In the genomic region with DNA sequence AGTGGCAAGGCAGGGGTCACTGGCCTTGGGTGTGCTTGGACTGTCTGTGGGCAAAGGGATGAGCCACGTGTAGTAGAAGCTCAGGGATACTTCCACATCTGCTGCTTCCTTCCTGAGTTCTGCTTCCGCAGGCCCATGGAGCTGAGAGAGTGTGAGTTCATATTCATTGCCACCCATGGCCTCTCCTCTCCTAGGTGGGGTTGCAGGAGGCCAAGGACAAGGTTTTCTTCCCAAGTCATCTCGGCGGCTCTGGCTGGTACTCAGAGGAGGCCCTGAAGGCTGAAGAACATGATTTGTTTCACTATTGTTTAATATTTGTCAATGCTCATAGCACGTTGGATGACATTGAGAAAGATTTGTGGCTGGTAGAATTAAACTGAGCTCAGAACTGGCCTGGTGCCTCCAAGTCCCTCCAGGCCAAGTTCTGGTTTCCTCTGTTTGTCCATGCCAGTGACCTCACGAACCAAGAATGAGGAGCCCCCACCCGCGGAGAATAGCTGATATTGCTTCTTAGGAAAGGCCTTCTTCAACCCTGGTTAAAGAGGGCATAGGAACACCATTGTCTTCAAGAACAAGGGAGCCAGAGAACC, we compare ENCODE assay signal across 12 mouse cellular contexts.
A peak's percentile ranks its signal among the peaks of the same experiment; 100 is the strongest.
DNase-seq lines count a peak whose midpoint lies in the region; ATAC-seq and TF ChIP-seq lines count a peak whose summit lies in the region.
"Had no signal": no experiment of that assay in that cellular context is flagged by ENCODE, and none has a peak within 500 bp of the region (broad histone marks: within the 10 kb centered on the region; RNA-seq: fewer than 3 reads in every experiment).

No protein-coding gene starts in this region.

- TF ChIP-seq CTCF in lung, postnatal 0 days (IDR thresholded peaks at IDR 0.05) = no peak
- TF ChIP-seq CTCF in cerebellum, adult 2 months (IDR thresholded peaks at IDR 0.05; ENCODE audit: borderline replicate concordance, insufficient read depth, low read depth, low read length) = no peak

- no peak overlapping the region for H3K9ac ChIP-seq in heart, embryonic 12.5 days
- no peak overlapping the region for H3K9ac ChIP-seq in lung, postnatal 0 days (replicated peaks; ENCODE audit: low read depth)
- H3K9ac ChIP-seq in liver, embryonic 11.5 days (ENCODE audit: low read depth, low read length) = no peak overlapping the region
- H3K9ac ChIP-seq: hindbrain, embryonic 15.5 days; liver, embryonic 14.5 days had no signal

- H3K4me2 ChIP-seq in heart, embryonic 12.5 days = no peak overlapping the region
- H3K4me2 ChIP-seq in lung, postnatal 0 days (replicated peaks; ENCODE audit: low read depth, low read length) = no peak overlapping the region
- H3K4me2 ChIP-seq in liver, embryonic 11.5 days = no peak overlapping the region
- H3K4me2 ChIP-seq: hindbrain, embryonic 15.5 days had no signal

- no peak for TF ChIP-seq EP300 in lung, postnatal 0 days (IDR thresholded peaks at IDR 0.05)

- no peak overlapping the region for H3K27ac ChIP-seq in heart, embryonic 12.5 days (ENCODE audit: poor library complexity, severe bottlenecking)
- no peak overlapping the region for H3K27ac ChIP-seq in lung, postnatal 0 days (ENCODE audit: low read length)
- H3K27ac ChIP-seq in cerebellum, adult 2 months (ENCODE audit: insufficient read depth, low read length) = no peak overlapping the region
- H3K27ac ChIP-seq in liver, embryonic 11.5 days (ENCODE audit: low read depth, low read length) = no peak overlapping the region
- H3K27ac ChIP-seq: hindbrain, embryonic 15.5 days; liver, embryonic 14.5 days had no signal

- WGBS in heart, embryonic 12.5 days = 72% methylated on average over 8 of the region's 8 CpGs
- 56% methylated on average over 8 of the region's 8 CpGs for WGBS in lung, postnatal 0 days
- WGBS in cerebellum, adult 2 months = 81% methylated on average over 8 of the region's 8 CpGs
- WGBS in liver, embryonic 11.5 days = 75% methylated on average over 8 of the region's 8 CpGs

- H3K4me1 ChIP-seq in heart, embryonic 12.5 days (replicated peaks) = no peaks in the 10 kb centered on the region
- no peaks in the 10 kb centered on the region for H3K4me1 ChIP-seq in lung, postnatal 0 days (ENCODE audit: insufficient read depth, low read depth, low read length)
- no peaks in the 10 kb centered on the region for H3K4me1 ChIP-seq in cerebellum, adult 2 months (ENCODE audit: control insufficient read depth, insufficient read depth, low read length)
- H3K4me1 ChIP-seq in liver, embryonic 11.5 days (replicated peaks; ENCODE audit: control insufficient read depth, insufficient read depth, low read length) = no peaks in the 10 kb centered on the region
- H3K4me1 ChIP-seq: hindbrain, embryonic 15.5 days had no signal

- intact Hi-C loops in heart, postnatal 14 days (cut with DNase I) = no loop called here

- DNase-seq in heart, adult 18-20 months = peak; percentile 56 to 72
- peak; percentile 77 for DNase-seq in adrenal gland, adult 8-10 months
- peak; percentile 48 to 52 for DNase-seq in heart, postnatal 14 days
- DNase-seq in lung, postnatal 0 days (ENCODE audit: low spot score) = peak; percentile 17
- no peak for DNase-seq in T-cell, adult 2 months (ENCODE audit: low spot score)
- DNase-seq in cerebellum, adult 2 months = no peak
- no peak for DNase-seq in liver, embryonic 11.5 days (ENCODE audit: low spot score)

- no peak for TF ChIP-seq POLR2A in cerebellum, adult 2 months (IDR thresholded peaks at IDR 0.05; ENCODE audit: borderline replicate concordance, insufficient read depth, low read length)

- no peaks in the 10 kb centered on the region for H3K9me3 ChIP-seq in heart, embryonic 12.5 days (replicated peaks)
- no peaks in the 10 kb centered on the region for H3K9me3 ChIP-seq in lung, postnatal 0 days (ENCODE audit: low read length)
- H3K9me3 ChIP-seq in liver, embryonic 11.5 days (ENCODE audit: control insufficient read depth, low read length) = no peaks in the 10 kb centered on the region
- H3K9me3 ChIP-seq: G1E; hindbrain, embryonic 15.5 days had no signal

- no peak overlapping the region for H3K4me3 ChIP-seq in heart, embryonic 12.5 days
- no peak overlapping the region for H3K4me3 ChIP-seq in lung, postnatal 0 days (ENCODE audit: low read depth, low read length)
- H3K4me3 ChIP-seq in cerebellum, adult 2 months (replicated peaks; ENCODE audit: insufficient read depth, low read depth, low read length) = no peak overlapping the region
- H3K4me3 ChIP-seq in liver, embryonic 11.5 days (ENCODE audit: low read depth, low read length) = no peak overlapping the region
- H3K4me3 ChIP-seq: hindbrain, embryonic 15.5 days had no signal

- H3K36me3 ChIP-seq in heart, embryonic 12.5 days = no peaks in the 10 kb centered on the region
- H3K36me3 ChIP-seq in lung, postnatal 0 days (ENCODE audit: insufficient read depth, low read length) = no peaks in the 10 kb centered on the region
- H3K36me3 ChIP-seq in liver, embryonic 11.5 days (ENCODE audit: control insufficient read depth, insufficient read depth, low read length) = no peaks in the 10 kb centered on the region
- H3K36me3 ChIP-seq: G1E; hindbrain, embryonic 15.5 days had no signal

- no peak for ATAC-seq in heart, embryonic 12.5 days (ENCODE audit: insufficient number of reproducible peaks, low FRiP score)
- no peak; the same call in 1 of the 2 replicates for ATAC-seq in lung, postnatal 0 days
- ATAC-seq in liver, embryonic 11.5 days (replicated peaks; ENCODE audit: low FRiP score) = no peak
- ATAC-seq: activated CD4-positive, CD25-positive, alpha-beta regulatory T cell, adult 4 months had no signal

- peaks cover 12% of the 10 kb centered on the region; the same call in 1 of the 2 replicates for H3K27me3 ChIP-seq in heart, embryonic 12.5 days (replicated peaks)
- no peaks in the 10 kb centered on the region for H3K27me3 ChIP-seq in lung, postnatal 0 days (replicated peaks; ENCODE audit: insufficient read depth, low read length)
- H3K27me3 ChIP-seq in cerebellum, adult 2 months (ENCODE audit: control insufficient read depth, insufficient read depth, low read length) = no peaks in the 10 kb centered on the region
- H3K27me3 ChIP-seq in liver, embryonic 11.5 days (replicated peaks; ENCODE audit: control insufficient read depth, insufficient read depth, low read length) = no peaks in the 10 kb centered on the region

Comparison
In these comparisons a context has a peak if more than half of its experiments do, and no peak if none do; other contexts are left out.
1. DNase-seq: peak in heart, adult 18-20 months (2 of 2), adrenal gland, adult 8-10 months (single experiment), heart, postnatal 14 days (2 of 2) and lung, postnatal 0 days (single experiment); none in T-cell, adult 2 months (single experiment), cerebellum, adult 2 months (0 of 2) and liver, embryonic 11.5 days (single experiment).